Mouse (Mus musculus): ENCODE results near the gene Brpf3.

- TF ChIP-seq CTCF (IDR thresholded peaks at IDR 0.05; ENCODE audit: low read depth, low read length) (no peak), POLR2A (IDR thresholded peaks at IDR 0.05; ENCODE audit: borderline replicate concordance, low read depth, low read length) (no peak)
These were observed 24.0 kb downstream of the Brpf3 start for GRCm38 (mm10) chr17:28824896-28825295.
